Mouse (Mus musculus) heart, postnatal 0 days (tissue): Measurements from ENCODE around the gene Atp6v1g1. TPM values are rescaled to one million over a fixed set of nuclear protein-coding genes. Genes with fewer than 3 reads are reported as not detected.

Experiments
- ATAC-seq: fragments of 200-750 bp; cut with Nextera tagmentation; 2 replicates; pipeline ENCODE4 v1.8.0; 2017; ENCODE audit warnings: low read depth, moderate number of reproducible peaks, moderate library complexity; ENCODE audit not compliant: insufficient read depth
- DNase-seq: peaks from one replicate; pipeline ENCODE4 v3.0.0-alpha.2; 2016; ENCODE audit warnings: low spot score
- H3K27ac ChIP-seq: fragments of 300-500 bp; sonication (generic); 2 replicates; pipeline ENCODE4 v1.5.1; 2014; ENCODE audit warnings: low read depth, mild to moderate bottlenecking
- H3K27me3 ChIP-seq: fragments of 300-500 bp; sonication (generic); 2 replicates; pipeline ENCODE4 v1.6.1; 2014; ENCODE audit warnings: low read length, mixed read lengths; ENCODE audit not compliant: control insufficient read depth, insufficient read depth
- H3K36me3 ChIP-seq: fragments of 300-500 bp; sonication (generic); replicated peaks from 2 replicates; pipeline ENCODE4 v1.6.1; 2014; ENCODE audit warnings: low read length, mixed read lengths; ENCODE audit not compliant: control insufficient read depth, insufficient read depth
- H3K4me1 ChIP-seq: fragments of 300-500 bp; sonication (generic); 2 replicates; pipeline ENCODE4 v1.6.1; 2014; ENCODE audit warnings: antibody characterized with exemption; ENCODE audit not compliant: control insufficient read depth, insufficient read depth
- H3K4me2 ChIP-seq: fragments of 300-500 bp; sonication (generic); 2 replicates; pipeline ENCODE4 v1.6.1; 2014; ENCODE audit warnings: low read depth, mild to moderate bottlenecking, low read length, moderate library complexity
- H3K4me3 ChIP-seq: fragments of 300-500 bp; sonication (generic); 2 replicates; pipeline ENCODE4 v1.5.1; 2014; ENCODE audit warnings: low read depth, low read length
- H3K9ac ChIP-seq: fragments of 300-500 bp; sonication (generic); replicated peaks from 2 replicates; pipeline ENCODE4 v1.6.1; 2014; ENCODE audit warnings: low read depth, low read length, mixed read lengths
- H3K9me3 ChIP-seq: fragments of 300-500 bp; sonication (generic); replicated peaks from 2 replicates; pipeline ENCODE4 v1.6.1; 2016; ENCODE audit warnings: low read length; ENCODE audit not compliant: control insufficient read depth
- CTCF ChIP-seq: IDR thresholded peaks from 2 replicates; pipeline ENCODE4 v1.5.1; 2016; ENCODE audit warnings: antibody characterized with exemption, control low read depth, low read depth
- EP300 ChIP-seq: IDR thresholded peaks from 2 replicates; pipeline ENCODE4 v1.6.1; 2016; ENCODE audit warnings: antibody characterized with exemption, low read depth
- WGBS: fragments of 180-500 bp; shearing (Covaris S2); extraction: QIAGEN DNeasy Blood & Tissue Kit; methylation state at CpG from one replicate; pipeline ENCODE4 v1.1.7; 2014; 5-methylcytosine and 5-hydroxymethylcytosine counted together
- polyA plus RNA-seq: library from polyadenylated mRNA; unstranded; fragments of >200 nt; fragmentation: Nextera tagmentation; extraction: Ambion mirVana; gene quantifications from 2 replicates; pipeline ENCODE4 v1.2.1, GENCODE M21; 2015
- total RNA-seq: library from RNA; depleted of rRNA; stranded (reverse); fragments of >200 nt; gene quantifications from 2 replicates; pipeline ENCODE4 v1.2.3, GENCODE M21; 2014; ENCODE audit warnings: low replicate concordance

Gene Atp6v1g1
- total and polyA plus RNA-seq, 2 experiments from 2014 or later: 148 to 279 TPM

DNA sequence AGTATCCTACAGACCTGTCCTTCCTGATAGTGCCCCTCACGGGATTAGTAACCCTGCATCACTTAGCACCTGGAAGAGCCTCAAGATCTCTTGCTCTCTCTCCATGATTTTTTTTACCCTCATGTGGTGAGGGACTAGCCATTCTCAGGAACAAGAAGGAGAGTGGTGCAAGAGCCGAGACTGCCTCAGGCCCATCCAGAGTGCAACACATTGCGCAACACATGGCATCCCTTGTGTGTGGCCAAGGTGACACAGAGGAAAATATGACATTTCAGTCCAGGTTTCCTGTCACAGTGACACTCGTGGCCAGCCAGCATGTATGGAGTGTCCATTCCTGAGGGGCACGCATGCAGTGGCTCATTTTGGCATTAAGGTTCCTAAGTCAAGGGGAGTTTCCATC, 28.0 kb downstream of the Atp6v1g1 start:
- Histone ChIP-seq H3K4me1 (no peaks in the 10 kb centered on the region), H3K27me3 (no peaks in the 10 kb centered on the region), H3K27ac (no peak overlapping the region), H3K9me3 (no peaks in the 10 kb centered on the region), H3K9ac (no peak overlapping the region), H3K4me3 (no peak overlapping the region), H3K36me3 (0 out of 2 replicates have a peak, but pooled peaks cover 3% of the 10 kb centered on the region), H3K4me2 (no peak overlapping the region)
- no peak for ATAC-seq
- TF ChIP-seq EP300 (no peak), CTCF (no peak)
- DNase-seq: no peak
- 79% methylated on average over 5 of the region's 5 CpGs for WGBS

DNA sequence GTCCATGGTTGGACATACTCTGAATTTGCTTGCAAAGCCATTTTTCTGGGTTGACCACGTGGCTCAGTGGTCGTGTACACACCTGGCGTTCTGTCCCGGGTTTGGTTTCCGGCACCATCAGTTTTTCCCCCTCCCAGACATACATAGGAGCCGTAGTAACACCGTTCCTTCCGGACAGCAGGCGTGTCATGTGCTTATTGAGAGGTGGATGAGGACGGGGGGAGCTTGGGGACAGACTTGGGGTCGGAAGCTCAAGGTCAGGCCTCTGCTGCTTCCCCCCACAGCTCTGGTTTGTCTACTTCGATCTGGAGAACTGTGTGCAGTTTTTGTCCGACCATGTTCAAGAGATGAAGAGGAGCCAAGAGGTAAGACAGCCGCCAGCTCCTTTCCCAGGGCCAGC, 35.1 kb downstream of the Atp6v1g1 start:
- DNase-seq (no peak), ATAC-seq (no peak)
- Histone ChIP-seq H3K27me3 (no peaks in the 10 kb centered on the region), H3K9ac (no peak overlapping the region), H3K4me3 (no peak overlapping the region), H3K9me3 (no peaks in the 10 kb centered on the region), H3K4me1 (no peaks in the 10 kb centered on the region), H3K36me3 (peaks cover 10% of the 10 kb centered on the region; the same call in 1 of the 2 replicates), H3K27ac (no peak overlapping the region), H3K4me2 (no peak overlapping the region)
- TF ChIP-seq EP300 (no peak), CTCF (no peak)
- 83% methylated on average over 14 of the region's 14 CpGs for WGBS

DNA sequence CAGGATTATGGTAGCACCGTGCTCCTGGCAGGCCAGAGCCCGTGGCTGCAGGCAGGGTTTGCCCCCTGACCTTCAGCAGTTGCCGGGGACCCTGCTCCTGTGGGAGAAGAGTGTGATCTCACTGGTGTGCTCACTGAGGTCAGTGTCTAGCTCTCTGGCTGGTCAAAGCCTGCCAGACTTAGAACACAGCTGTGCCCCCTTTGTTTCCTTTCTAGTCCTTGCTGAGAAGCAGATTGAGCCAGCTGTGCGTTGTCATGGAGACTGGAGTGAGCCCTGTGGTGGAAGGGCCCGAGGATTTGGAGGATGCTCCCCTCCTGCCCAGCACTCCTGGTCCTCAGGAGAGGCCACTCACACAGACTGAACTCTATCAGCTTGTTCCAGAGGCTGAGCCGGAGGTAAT, 35.5 kb downstream of the Atp6v1g1 start:
- ATAC-seq (no peak), DNase-seq (no peak)
- 58% methylated on average over 6 of the region's 6 CpGs for WGBS
- Histone ChIP-seq H3K27ac (no peak overlapping the region), H3K9ac (no peak overlapping the region), H3K9me3 (no peaks in the 10 kb centered on the region), H3K4me3 (no peak overlapping the region), H3K36me3 (peaks cover 10% of the 10 kb centered on the region; the same call in 1 of the 2 replicates), H3K4me2 (no peak overlapping the region), H3K27me3 (no peaks in the 10 kb centered on the region), H3K4me1 (no peaks in the 10 kb centered on the region)
- TF ChIP-seq CTCF (no peak), EP300 (no peak)

DNA sequence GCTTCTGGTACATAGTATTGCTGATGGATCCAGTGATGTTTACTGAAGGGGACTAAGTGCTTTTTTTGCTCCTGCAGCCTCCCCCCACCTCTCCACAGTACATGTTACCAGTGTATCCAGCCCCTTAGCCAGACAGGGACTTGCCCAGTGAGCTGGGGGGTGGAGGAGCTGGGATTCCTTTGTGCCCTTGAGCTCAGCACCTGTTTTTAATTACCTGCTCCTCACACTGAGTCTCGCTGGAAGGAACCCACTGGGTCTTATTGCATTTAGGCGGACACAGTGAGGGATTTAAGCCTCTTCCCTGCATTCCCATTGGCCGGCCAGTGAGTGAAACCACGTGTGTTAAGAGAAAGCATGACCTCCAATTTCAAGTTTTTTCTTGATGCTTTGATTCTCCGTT, 38.0 kb downstream of the Atp6v1g1 start:
- no peak for ATAC-seq
- H3K27ac ChIP-seq: no peak overlapping the region
- H3K4me1 ChIP-seq: no peaks in the 10 kb centered on the region
- WGBS: 80% methylated on average over 5 of the region's 5 CpGs
- H3K9ac ChIP-seq: no peak overlapping the region
- TF ChIP-seq CTCF (no peak), EP300 (no peak)
- H3K27me3 ChIP-seq: no peaks in the 10 kb centered on the region
- H3K9me3 ChIP-seq: no peaks in the 10 kb centered on the region
- no peak overlapping the region for H3K4me2 ChIP-seq
- no peak for DNase-seq
- no peak overlapping the region for H3K4me3 ChIP-seq
- H3K36me3 ChIP-seq: peaks cover 7% of the 10 kb centered on the region; the same call in 1 of the 2 replicates

DNA sequence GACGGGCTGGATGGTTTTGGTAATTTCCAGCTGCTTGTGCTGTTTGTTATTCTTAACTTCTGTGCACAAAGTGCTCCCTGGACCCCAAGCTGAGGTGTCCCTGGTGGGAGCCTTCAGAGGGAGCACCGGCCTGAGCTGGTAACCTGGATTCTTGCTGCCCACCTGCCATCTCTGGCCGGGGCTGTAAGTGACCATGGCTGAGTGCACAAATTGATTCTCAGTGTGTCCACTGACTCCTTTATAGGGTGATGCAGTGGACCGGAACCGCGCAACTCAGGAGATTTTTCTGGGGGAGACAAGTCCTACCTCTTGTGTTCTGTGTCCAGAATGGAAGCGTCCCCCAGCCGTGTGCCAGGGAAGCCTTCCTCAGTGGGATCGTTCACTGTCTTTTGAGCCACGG, 40.6 kb downstream of the Atp6v1g1 start:
- 92% methylated on average over 10 of the region's 10 CpGs for WGBS
- DNase-seq (no peak), ATAC-seq (no peak)
- Histone ChIP-seq H3K4me2 (no peak overlapping the region), H3K4me1 (no peaks in the 10 kb centered on the region), H3K36me3 (peaks cover 6% of the 10 kb centered on the region; the same call in 1 of the 2 replicates), H3K4me3 (no peak overlapping the region), H3K9me3 (no peaks in the 10 kb centered on the region), H3K27me3 (no peaks in the 10 kb centered on the region), H3K27ac (no peak overlapping the region), H3K9ac (no peak overlapping the region)
- no peak for TF ChIP-seq CTCF
- TF ChIP-seq EP300: no peak

DNA sequence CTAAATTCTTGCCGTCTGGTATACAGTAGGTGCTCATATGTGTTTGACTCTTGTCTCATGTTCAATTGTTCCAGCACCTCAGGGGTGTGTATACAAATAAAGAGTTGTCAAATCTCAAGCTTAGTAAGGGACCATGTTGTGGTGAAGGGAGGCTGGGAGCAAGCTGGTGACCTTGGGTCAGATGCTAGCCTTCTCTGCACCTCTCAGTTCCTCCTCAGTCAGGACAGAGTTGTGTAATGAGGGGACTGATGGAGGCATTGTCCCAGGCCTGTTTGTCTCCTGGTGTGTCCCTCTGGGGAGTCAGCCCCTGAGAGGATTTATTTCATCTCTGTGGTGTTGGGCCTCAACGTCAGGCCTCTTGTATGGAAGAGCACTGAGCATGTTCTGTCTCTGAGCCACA, 41.7 kb downstream of the Atp6v1g1 start:
- Histone ChIP-seq H3K9ac (no peak overlapping the region), H3K36me3 (peaks cover 6% of the 10 kb centered on the region; the same call in 1 of the 2 replicates), H3K9me3 (no peaks in the 10 kb centered on the region), H3K4me1 (no peaks in the 10 kb centered on the region), H3K4me3 (no peak overlapping the region), H3K27ac (no peak overlapping the region), H3K27me3 (no peaks in the 10 kb centered on the region), H3K4me2 (no peak overlapping the region)
- DNase-seq: no peak
- 89% methylated on average over 2 of the region's 2 CpGs for WGBS
- no peak for ATAC-seq
- TF ChIP-seq CTCF (no peak), EP300 (no peak)
